Mouse (Mus musculus) left cerebral cortex, adult 18-20 months (tissue): ENCODE measurements at regions not wholly inside any gene's neighbourhood (a gene's known extent, or its start where the extent isn't known, plus 50 kb on each side); places are given as distances from the start of the nearest gene placed in this dataset.

Experiments used
- DNase-seq, 2 experiments: peaks; one replicate each; pipeline ENCODE4 v3.0.0; 2021 to 2022; ENCODE audit warnings: low spot score in 2 of 2, mixed read lengths in 1 of 2

GRCm38 (mm10) chr12:14591631-14592030 is 439.8 kb upstream of the Fam84a start:
- no peak for DNase-seq

GRCm38 (mm10) chr12:14574258-14574657 is 422.4 kb upstream of the Fam84a start:
- no peak for DNase-seq

DNA sequence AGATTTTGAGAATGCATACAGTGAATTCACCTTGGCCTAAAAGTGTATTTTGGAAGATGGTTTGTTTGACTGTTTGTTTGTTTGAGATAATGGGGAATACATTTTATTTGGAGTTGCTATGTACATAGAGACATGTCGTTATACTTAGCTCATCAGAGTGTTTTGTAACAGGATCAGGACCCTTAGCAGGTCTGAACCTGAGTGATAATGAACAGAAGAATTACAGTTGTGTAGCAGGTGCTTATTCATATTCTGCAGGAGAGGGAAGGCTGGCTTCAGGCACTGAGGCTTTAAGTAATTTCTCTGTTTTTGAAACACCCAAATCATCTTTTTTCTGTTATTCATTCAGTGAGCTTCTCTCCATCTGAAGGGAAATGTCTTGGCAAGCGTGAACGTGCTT is 413.1 kb upstream of the Fam84a start:
- no peak for DNase-seq

- DNase-seq: no peak
Measured at GRCm38 (mm10) chr12:14552121-14552520, 400.3 kb upstream of the Fam84a start.

DNA sequence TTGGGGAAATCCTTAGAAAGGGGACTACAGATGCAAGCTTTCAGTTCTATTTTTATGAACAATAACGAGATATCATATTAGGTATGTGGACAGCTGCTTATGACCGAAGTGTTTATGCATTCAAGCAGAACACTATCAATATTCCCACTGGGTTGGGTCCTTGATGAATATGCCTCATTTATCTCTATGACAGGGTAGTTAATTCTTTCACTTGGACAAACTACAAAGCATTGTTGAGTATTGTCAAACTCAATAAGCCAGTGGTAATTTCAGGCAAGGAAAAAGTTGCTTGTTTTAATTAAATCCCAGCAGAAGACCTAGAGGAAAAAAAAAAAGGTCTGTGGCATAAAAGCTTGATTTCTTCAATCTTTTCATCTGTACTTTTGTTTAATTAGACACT is 397.4 kb upstream of the Fam84a start:
- no peak for DNase-seq

DNA sequence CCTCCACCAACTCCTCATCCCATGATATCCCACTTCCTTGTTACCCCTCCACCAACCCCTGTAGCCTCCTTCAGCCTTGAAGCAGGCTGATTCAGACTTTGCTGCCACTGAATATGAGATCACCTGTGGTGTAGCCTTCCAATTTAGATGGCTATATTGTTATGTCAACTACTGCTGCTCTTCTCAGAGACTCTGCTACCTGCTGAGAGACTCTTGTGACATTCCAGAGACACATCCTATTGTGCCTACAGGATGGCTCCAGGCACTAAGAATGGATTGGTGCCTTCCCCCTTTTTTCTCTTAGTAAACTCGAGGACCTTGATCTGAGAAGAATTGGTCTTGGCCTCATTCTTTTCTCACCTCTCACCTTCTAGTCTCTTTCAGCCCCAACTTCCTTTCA is 369.9 kb upstream of the Fam84a start:
- DNase-seq: no peak

DNA sequence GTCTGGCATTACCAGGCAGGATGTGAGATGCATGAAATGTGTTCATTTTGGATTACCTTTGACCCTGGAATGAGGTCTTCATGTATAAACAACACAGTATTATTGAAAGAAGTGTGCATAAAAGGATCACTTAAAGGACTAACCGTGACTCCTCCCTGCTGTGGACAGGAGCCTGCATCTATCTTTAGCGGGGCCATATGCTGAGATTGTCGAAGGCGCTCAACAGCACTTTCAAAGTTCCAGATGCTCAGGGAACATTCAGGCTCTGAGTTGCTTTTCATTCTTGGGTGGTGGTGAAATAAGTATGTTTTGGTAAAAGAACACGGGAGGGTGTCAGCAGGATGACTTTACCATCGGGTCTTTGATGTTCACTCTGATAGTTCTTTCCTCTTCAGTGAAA is 363.7 kb upstream of the Fam84a start:
- peak in 1 of 2 experiments; percentile 12 for DNase-seq
